Mouse (Mus musculus): ENCODE results near the gene Aatf. TPM values are rescaled to one million over a fixed set of nuclear protein-coding genes. Genes with fewer than 3 reads are reported as not detected.
"Not testable (repeated sequence)": the region's sequence is repeated elsewhere in the genome, so short reads cannot be mapped to it uniquely, and the experiment has no call there.

Aatf gene
- polyA plus RNA-seq, 1 experiment, result 7.3 TPM

- Histone ChIP-seq H3K4me1 (ENCODE audit: control insufficient read depth, insufficient read depth, low read length) (peaks cover 2% of the 10 kb centered on the region; the same call in 1 of the 2 replicates), H3K4me3 (ENCODE audit: insufficient read depth, low read length) (no peak overlapping the region), H3K27ac (ENCODE audit: insufficient read depth, low read length) (no peak overlapping the region)
- TF ChIP-seq POLR2A (IDR thresholded peaks at IDR 0.05; ENCODE audit: extremely low read depth, insufficient read depth, low read length) (no peak), CTCF (IDR thresholded peaks at IDR 0.05; ENCODE audit: extremely low read depth, insufficient read depth, low read length) (no peak)
Measured at GRCm38 (mm10) chr11:84393571-84393970, 119.8 kb downstream of the Aatf start.

DNA sequence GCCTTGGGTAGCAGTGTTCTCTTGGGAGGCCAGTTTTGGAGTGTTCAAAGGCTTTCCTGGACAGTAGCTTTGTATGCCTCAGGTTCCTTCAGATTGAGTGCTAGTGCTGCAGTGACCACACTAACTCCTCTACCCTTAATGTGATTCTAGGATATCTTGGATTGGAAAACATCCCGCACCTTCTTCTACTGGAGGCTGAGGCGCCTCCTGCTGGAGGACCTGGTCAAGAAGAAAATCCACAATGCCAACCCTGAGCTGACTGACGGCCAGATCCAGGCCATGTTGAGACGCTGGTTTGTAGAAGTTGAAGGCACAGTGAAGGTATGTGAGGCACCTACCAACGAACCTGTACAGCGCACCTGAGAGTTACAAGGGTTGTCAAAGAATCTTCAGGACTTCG, 121.3 kb downstream of the Aatf start:
- not testable (repeated sequence) for H3K4me1 ChIP-seq (ENCODE audit: control insufficient read depth, insufficient read depth, low read length); H3K27ac ChIP-seq (ENCODE audit: insufficient read depth, low read length); H3K4me3 ChIP-seq (ENCODE audit: insufficient read depth, low read length)

DNA sequence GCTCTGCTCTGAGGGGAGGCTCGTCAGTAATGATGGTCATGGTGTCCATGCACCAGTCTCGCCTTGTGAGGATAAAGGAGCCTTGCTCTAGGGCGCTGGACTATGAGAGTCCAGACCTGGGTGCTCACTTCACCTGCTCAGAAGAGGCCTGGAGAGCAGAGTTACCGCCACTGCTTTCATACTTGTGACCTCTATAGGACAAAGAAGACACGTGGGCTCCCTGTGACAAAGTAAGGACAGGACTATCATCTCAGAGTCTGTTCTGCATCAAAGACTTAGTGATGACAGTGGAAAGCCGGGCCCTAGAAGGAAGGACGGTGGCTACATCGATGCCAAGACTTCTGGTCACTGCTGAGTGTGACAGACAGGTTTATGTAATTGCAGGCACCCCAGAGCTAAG, 122.2 kb downstream of the Aatf start:
- TF ChIP-seq POLR2A (IDR thresholded peaks at IDR 0.05; ENCODE audit: extremely low read depth, insufficient read depth, low read length), result no peak
- TF ChIP-seq CTCF (IDR thresholded peaks at IDR 0.05; ENCODE audit: extremely low read depth, insufficient read depth, low read length), result no peak
- H3K4me1 ChIP-seq (ENCODE audit: control insufficient read depth, insufficient read depth, low read length), result peaks cover 2% of the 10 kb centered on the region; the same call in 1 of the 2 replicates
- H3K4me3 ChIP-seq (ENCODE audit: insufficient read depth, low read length), result no peak overlapping the region
- H3K27ac ChIP-seq (ENCODE audit: insufficient read depth, low read length), result no peak overlapping the region

DNA sequence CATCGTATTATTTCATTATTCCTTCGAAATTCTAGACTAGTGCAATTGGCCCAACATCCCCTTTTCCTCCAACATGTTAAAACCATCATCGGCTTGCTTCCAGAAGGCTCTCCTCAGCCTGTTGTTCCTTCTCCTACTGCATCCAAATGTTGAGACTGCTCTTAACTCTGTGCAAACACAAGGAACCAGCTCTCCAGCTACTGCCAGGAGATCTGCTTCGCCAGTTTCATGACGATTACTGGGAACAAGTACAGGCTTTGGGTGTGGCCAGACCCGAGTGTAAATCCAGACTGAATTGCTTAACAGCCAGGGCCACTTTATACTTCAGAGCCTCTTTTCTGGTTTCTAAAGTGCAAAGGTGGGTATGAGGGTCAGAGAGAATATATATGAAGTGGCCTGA, 124.0 kb downstream of the Aatf start:
- Histone ChIP-seq H3K27ac (ENCODE audit: insufficient read depth, low read length) (no peak overlapping the region), H3K4me1 (ENCODE audit: control insufficient read depth, insufficient read depth, low read length) (no peaks in the 10 kb centered on the region), H3K4me3 (ENCODE audit: insufficient read depth, low read length) (no peak overlapping the region)
- TF ChIP-seq POLR2A (IDR thresholded peaks at IDR 0.05; ENCODE audit: extremely low read depth, insufficient read depth, low read length) (no peak), CTCF (IDR thresholded peaks at IDR 0.05; ENCODE audit: extremely low read depth, insufficient read depth, low read length) (no peak)

- Histone ChIP-seq H3K27ac (ENCODE audit: insufficient read depth, low read length) (no peak overlapping the region), H3K4me3 (ENCODE audit: insufficient read depth, low read length) (no peak overlapping the region), H3K4me1 (ENCODE audit: control insufficient read depth, insufficient read depth, low read length) (no peaks in the 10 kb centered on the region)
- no peak for TF ChIP-seq CTCF (IDR thresholded peaks at IDR 0.05; ENCODE audit: extremely low read depth, insufficient read depth, low read length)
- TF ChIP-seq POLR2A (IDR thresholded peaks at IDR 0.05; ENCODE audit: extremely low read depth, insufficient read depth, low read length), result no peak
Measured at GRCm38 (mm10) chr11:84383891-84384290, 129.4 kb downstream of the Aatf start.

- TF ChIP-seq CTCF (IDR thresholded peaks at IDR 0.05; ENCODE audit: extremely low read depth, insufficient read depth, low read length) (no peak), POLR2A (IDR thresholded peaks at IDR 0.05; ENCODE audit: extremely low read depth, insufficient read depth, low read length) (no peak)
- H3K4me1 ChIP-seq (ENCODE audit: control insufficient read depth, insufficient read depth, low read length), result no peaks in the 10 kb centered on the region
- H3K27ac ChIP-seq (ENCODE audit: insufficient read depth, low read length), result no peak overlapping the region
- H3K4me3 ChIP-seq (ENCODE audit: insufficient read depth, low read length), result no peak overlapping the region
Measured at GRCm38 (mm10) chr11:84382450-84382849, 130.9 kb downstream of the Aatf start.

DNA sequence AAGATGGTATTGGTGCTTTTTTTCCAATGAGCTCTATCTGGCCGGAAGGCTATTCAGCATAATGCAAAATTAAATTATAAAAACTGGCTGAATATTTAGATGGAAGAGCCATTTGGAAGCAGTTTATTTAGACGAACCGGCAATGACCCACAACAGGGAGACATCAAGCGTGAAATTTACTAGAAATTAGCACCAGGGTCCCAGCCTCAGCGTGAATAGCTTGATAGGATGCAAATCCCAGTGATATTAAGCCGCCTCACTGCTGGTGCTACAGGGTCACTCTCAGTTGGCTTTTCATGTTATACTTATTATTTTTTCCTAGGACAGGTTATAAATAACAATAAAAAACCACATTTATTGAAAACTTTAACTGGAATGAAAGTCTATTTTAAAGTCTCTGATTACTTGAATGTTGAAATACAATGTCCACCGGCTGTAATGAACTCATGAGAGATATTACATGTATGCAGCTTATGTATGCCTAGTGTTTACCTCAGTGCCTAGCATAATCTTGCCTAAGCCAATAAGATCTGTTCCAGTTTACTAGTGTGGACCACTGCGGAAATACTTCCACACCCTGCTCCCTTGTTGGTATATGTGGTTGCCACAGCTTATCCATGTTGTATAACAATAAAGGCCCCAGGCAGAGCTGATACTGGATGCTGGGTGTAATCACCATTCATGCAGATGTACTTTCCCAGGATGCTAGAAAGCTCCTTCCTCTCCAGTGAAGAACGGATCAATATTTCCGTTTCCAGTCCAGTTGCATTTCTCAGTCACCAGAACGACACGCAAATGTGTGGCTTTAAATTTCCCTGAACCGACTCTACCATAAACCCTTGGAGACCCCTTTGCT, 136.6 kb downstream of the Aatf start:
- Histone ChIP-seq H3K27ac (ENCODE audit: insufficient read depth, low read length) (no peak overlapping the region), H3K4me3 (ENCODE audit: insufficient read depth, low read length) (no peak overlapping the region), H3K4me1 (ENCODE audit: control insufficient read depth, insufficient read depth, low read length) (no peaks in the 10 kb centered on the region)
- TF ChIP-seq CTCF (IDR thresholded peaks at IDR 0.05; ENCODE audit: extremely low read depth, insufficient read depth, low read length) (no peak), POLR2A (IDR thresholded peaks at IDR 0.05; ENCODE audit: extremely low read depth, insufficient read depth, low read length) (no peak)

- Histone ChIP-seq H3K27ac (ENCODE audit: insufficient read depth, low read length) (no peak overlapping the region), H3K4me3 (ENCODE audit: insufficient read depth, low read length) (no peak overlapping the region), H3K4me1 (ENCODE audit: control insufficient read depth, insufficient read depth, low read length) (no peaks in the 10 kb centered on the region)
- TF ChIP-seq CTCF (IDR thresholded peaks at IDR 0.05; ENCODE audit: extremely low read depth, insufficient read depth, low read length) (no peak), POLR2A (IDR thresholded peaks at IDR 0.05; ENCODE audit: extremely low read depth, insufficient read depth, low read length) (no peak)
Measured at GRCm38 (mm10) chr11:84375951-84376496, 137.3 kb downstream of the Aatf start.

- no peaks in the 10 kb centered on the region for H3K4me1 ChIP-seq (ENCODE audit: control insufficient read depth, insufficient read depth, low read length)
- no peak overlapping the region for H3K4me3 ChIP-seq (ENCODE audit: insufficient read depth, low read length)
- no peak overlapping the region for H3K27ac ChIP-seq (ENCODE audit: insufficient read depth, low read length)
- TF ChIP-seq POLR2A (IDR thresholded peaks at IDR 0.05; ENCODE audit: extremely low read depth, insufficient read depth, low read length) (no peak), CTCF (IDR thresholded peaks at IDR 0.05; ENCODE audit: extremely low read depth, insufficient read depth, low read length) (no peak)
Measured at GRCm38 (mm10) chr11:84373122-84373521, 140.2 kb downstream of the Aatf start.

Other genes starting within 250 kb of the Aatf start
- 0.04 and 0.10 TPM in 2 replicates for gene Lhx1, start 12.0 kb upstream of the Aatf start, polyA plus RNA-seq (2012; rRNA removed)